Mouse (Mus musculus) heart, postnatal 0 days (tissue): ENCODE data around the gene Tmem147. TPM values are rescaled to one million over a fixed set of nuclear protein-coding genes. Genes with fewer than 3 reads are reported as not detected.

Experiments
- ATAC-seq: fragments of 200-750 bp; cut with Nextera tagmentation; 2 replicates; pipeline ENCODE4 v1.8.0; 2017; ENCODE audit warnings: low read depth, moderate number of reproducible peaks, moderate library complexity; ENCODE audit not compliant: insufficient read depth
- DNase-seq: peaks from one replicate; pipeline ENCODE4 v3.0.0-alpha.2; 2016; ENCODE audit warnings: low spot score
- H3K27ac ChIP-seq: fragments of 300-500 bp; sonication (generic); 2 replicates; pipeline ENCODE4 v1.5.1; 2014; ENCODE audit warnings: low read depth, mild to moderate bottlenecking
- H3K27me3 ChIP-seq: fragments of 300-500 bp; sonication (generic); 2 replicates; pipeline ENCODE4 v1.6.1; 2014; ENCODE audit warnings: low read length, mixed read lengths; ENCODE audit not compliant: control insufficient read depth, insufficient read depth
- H3K36me3 ChIP-seq: fragments of 300-500 bp; sonication (generic); replicated peaks from 2 replicates; pipeline ENCODE4 v1.6.1; 2014; ENCODE audit warnings: low read length, mixed read lengths; ENCODE audit not compliant: control insufficient read depth, insufficient read depth
- H3K4me1 ChIP-seq: fragments of 300-500 bp; sonication (generic); 2 replicates; pipeline ENCODE4 v1.6.1; 2014; ENCODE audit warnings: antibody characterized with exemption; ENCODE audit not compliant: control insufficient read depth, insufficient read depth
- H3K4me2 ChIP-seq: fragments of 300-500 bp; sonication (generic); 2 replicates; pipeline ENCODE4 v1.6.1; 2014; ENCODE audit warnings: low read depth, mild to moderate bottlenecking, low read length, moderate library complexity
- H3K4me3 ChIP-seq: fragments of 300-500 bp; sonication (generic); 2 replicates; pipeline ENCODE4 v1.5.1; 2014; ENCODE audit warnings: low read depth, low read length
- H3K9ac ChIP-seq: fragments of 300-500 bp; sonication (generic); replicated peaks from 2 replicates; pipeline ENCODE4 v1.6.1; 2014; ENCODE audit warnings: low read depth, low read length, mixed read lengths
- H3K9me3 ChIP-seq: fragments of 300-500 bp; sonication (generic); replicated peaks from 2 replicates; pipeline ENCODE4 v1.6.1; 2016; ENCODE audit warnings: low read length; ENCODE audit not compliant: control insufficient read depth
- CTCF ChIP-seq: IDR thresholded peaks from 2 replicates; pipeline ENCODE4 v1.5.1; 2016; ENCODE audit warnings: antibody characterized with exemption, control low read depth, low read depth
- EP300 ChIP-seq: IDR thresholded peaks from 2 replicates; pipeline ENCODE4 v1.6.1; 2016; ENCODE audit warnings: antibody characterized with exemption, low read depth
- WGBS: fragments of 180-500 bp; shearing (Covaris S2); extraction: QIAGEN DNeasy Blood & Tissue Kit; methylation state at CpG from one replicate; pipeline ENCODE4 v1.1.7; 2014; 5-methylcytosine and 5-hydroxymethylcytosine counted together
- polyA plus RNA-seq: library from polyadenylated mRNA; unstranded; fragments of >200 nt; fragmentation: Nextera tagmentation; extraction: Ambion mirVana; gene quantifications from 2 replicates; pipeline ENCODE4 v1.2.1, GENCODE M21; 2015
- total RNA-seq: library from RNA; depleted of rRNA; stranded (reverse); fragments of >200 nt; gene quantifications from 2 replicates; pipeline ENCODE4 v1.2.3, GENCODE M21; 2014; ENCODE audit warnings: low replicate concordance

Tmem147 gene
- total and polyA plus RNA-seq, 2 experiments from 2014 or later = 228 to 283 TPM

GRCm38 (mm10) chr7:30765173-30765572, 35.8 kb upstream of the Tmem147 start:
- H3K27me3 ChIP-seq = 0 out of 2 replicates have a peak, but pooled peaks cover 4% of the 10 kb centered on the region
- WGBS = 41% methylated on average over 11 of the region's 11 CpGs
- no peak for ATAC-seq
- no peak for DNase-seq
- TF ChIP-seq EP300 = no peak
- no peak for TF ChIP-seq CTCF
- H3K36me3 ChIP-seq = no peaks in the 10 kb centered on the region
- no peak overlapping the region for H3K9ac ChIP-seq
- no peaks in the 10 kb centered on the region for H3K4me1 ChIP-seq
- H3K4me3 ChIP-seq = no peak overlapping the region
- no peak overlapping the region for H3K27ac ChIP-seq
- no peaks in the 10 kb centered on the region for H3K9me3 ChIP-seq
- peak overlapping the region; percentile 10; the same call in 1 of the 2 replicates for H3K4me2 ChIP-seq

- Histone ChIP-seq H3K4me2 (no peak within 1 kb of the TSS), H3K27me3 (0 out of 2 replicates have a peak, but pooled peaks cover 4% of the 10 kb centered on the region), H3K4me3 (no peak within 1 kb of the TSS), H3K4me1 (no peaks in the 10 kb centered on the region), H3K36me3 (no peaks in the 10 kb centered on the region), H3K9ac (no peak within 1 kb of the TSS), H3K27ac (no peak within 1 kb of the TSS), H3K9me3 (no peaks in the 10 kb centered on the region)
- TF ChIP-seq CTCF (no peak), EP300 (no peak)
- DNase-seq (no peak), ATAC-seq (no peak)
- 63% methylated on average over 5 of the region's 5 CpGs for WGBS
Observed at GRCm38 (mm10) chr7:30763456-30763855, 34.1 kb upstream of the Tmem147 start, which contains the start of gene Dmkn. Dmkn (plus strand) TSS chr7:30763756.

GRCm38 (mm10) chr7:30761769-30762352, 32.5 kb upstream of the Tmem147 start:
- Histone ChIP-seq H3K36me3 (no peaks in the 10 kb centered on the region), H3K4me1 (no peaks in the 10 kb centered on the region), H3K9me3 (no peaks in the 10 kb centered on the region), H3K4me3 (no peak overlapping the region), H3K27me3 (0 out of 2 replicates have a peak, but pooled peaks cover 4% of the 10 kb centered on the region), H3K4me2 (no peak overlapping the region), H3K27ac (no peak overlapping the region), H3K9ac (no peak overlapping the region)
- TF ChIP-seq CTCF (no peak), EP300 (no peak)
- DNase-seq (no peak), ATAC-seq (no peak)
- 28% methylated on average over 4 of the region's 4 CpGs for WGBS

GRCm38 (mm10) chr7:30758853-30759252, 29.5 kb upstream of the Tmem147 start:
- ATAC-seq (peak; percentile 68), DNase-seq (no peak)
- Histone ChIP-seq H3K9ac (no peak overlapping the region), H3K4me1 (no peaks in the 10 kb centered on the region), H3K27me3 (no peaks in the 10 kb centered on the region), H3K27ac (no peak overlapping the region), H3K9me3 (peaks cover 5% of the 10 kb centered on the region; the same call in 1 of the 2 replicates), H3K4me3 (no peak overlapping the region), H3K4me2 (no peak overlapping the region), H3K36me3 (no peaks in the 10 kb centered on the region)
- WGBS = 37% methylated on average over 4 of the region's 4 CpGs
- TF ChIP-seq CTCF = peak; percentile 55
- TF ChIP-seq EP300 = no peak

- H3K4me1 ChIP-seq = no peaks in the 10 kb centered on the region
- TF ChIP-seq EP300 (no peak), CTCF (no peak)
- peaks cover 5% of the 10 kb centered on the region; the same call in 1 of the 2 replicates for H3K9me3 ChIP-seq
- H3K27ac ChIP-seq = no peak overlapping the region
- DNase-seq (no peak), ATAC-seq (no peak)
- H3K4me3 ChIP-seq = no peak overlapping the region
- no peak overlapping the region for H3K9ac ChIP-seq
- 62% methylated on average over 3 of the region's 3 CpGs for WGBS
- no peaks in the 10 kb centered on the region for H3K27me3 ChIP-seq
- no peaks in the 10 kb centered on the region for H3K36me3 ChIP-seq
- H3K4me2 ChIP-seq = no peak overlapping the region
Observed at GRCm38 (mm10) chr7:30757001-30757400, 27.7 kb upstream of the Tmem147 start.
